Mouse (Mus musculus) c-Kit-positive CD71-negative TER-119-negative erythroid progenitor cells, embryonic 14.5 days (primary cell): Measurements from ENCODE around the gene Fry.

Experiments used
- DNase-seq: peaks from one replicate; pipeline ENCODE4 v3.0.0-alpha.2; 2013; ENCODE audit warnings: low read depth

Fry gene

DNA sequence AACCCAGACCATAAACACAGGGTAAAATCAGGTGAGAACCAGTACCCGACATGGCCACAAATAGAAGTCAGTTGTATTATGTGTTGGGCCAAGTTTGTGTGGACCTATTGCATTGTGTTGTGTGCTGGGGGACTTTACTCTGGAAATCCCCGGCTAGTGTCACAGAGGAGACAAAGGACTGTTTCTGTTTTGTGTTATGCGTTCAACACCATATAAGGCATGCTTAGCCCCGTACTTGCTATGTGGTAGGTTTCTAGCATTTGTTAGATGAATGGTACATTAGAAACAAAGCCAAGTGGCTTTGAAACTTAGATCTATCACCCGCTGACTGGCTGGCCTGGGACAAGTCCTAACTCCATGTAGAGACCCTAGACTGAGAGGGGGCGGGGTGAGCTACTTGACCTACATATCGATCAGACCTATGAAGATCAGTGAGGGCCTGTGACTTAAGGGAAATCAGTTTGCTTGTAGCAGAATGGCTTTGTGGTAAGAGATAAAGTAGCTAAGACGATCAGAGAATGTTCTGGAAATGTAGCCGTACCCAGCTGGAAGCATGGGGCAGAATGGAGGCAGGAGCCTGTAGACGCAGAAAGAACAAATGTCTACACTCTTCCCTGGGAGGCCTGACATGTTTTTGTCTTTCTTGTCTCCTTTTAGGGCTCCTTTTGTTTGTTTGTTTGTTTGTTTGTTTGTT is 105.2 kb downstream of the Fry start:
- DNase-seq, result no peak

DNA sequence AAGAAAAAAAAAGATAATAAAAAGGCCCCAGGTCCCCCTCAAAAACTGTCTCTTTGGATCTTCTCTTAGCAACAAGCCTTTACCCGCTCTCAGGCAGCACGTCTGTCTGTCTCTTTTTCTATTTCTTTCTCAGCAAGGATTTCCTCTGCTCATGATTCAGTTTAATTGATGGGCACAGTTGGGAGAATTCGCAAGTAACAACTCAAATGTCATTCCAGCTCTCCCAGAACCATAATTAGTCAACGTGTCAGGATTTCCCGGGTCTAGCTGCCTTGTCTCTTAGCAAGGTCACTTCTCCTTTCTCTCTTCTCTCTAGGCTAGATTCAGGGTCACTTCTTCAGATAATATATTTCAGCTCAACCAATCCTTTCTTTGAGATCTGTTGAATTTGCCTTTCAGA is 110.6 kb downstream of the Fry start:
- DNase-seq, result no peak

DNA sequence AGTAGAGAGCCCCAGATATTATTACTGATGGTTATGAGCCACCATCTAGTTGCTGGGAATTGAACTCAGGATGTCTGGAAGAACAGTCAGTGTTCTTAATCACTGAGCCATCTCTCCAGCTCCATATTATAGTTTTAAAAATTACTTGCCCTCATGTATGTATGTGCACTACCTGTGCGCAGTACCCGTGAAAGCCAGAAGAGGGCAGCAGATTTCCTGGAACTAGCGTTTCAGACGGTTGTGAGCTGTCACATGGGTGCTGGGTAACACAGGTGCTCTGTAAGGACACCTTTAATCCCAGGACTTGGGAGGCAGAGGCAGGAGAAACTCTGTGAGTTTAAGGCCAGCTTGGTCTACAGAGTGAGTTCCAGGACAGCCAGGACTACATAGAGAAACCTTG is 111.3 kb downstream of the Fry start:
- DNase-seq, result no peak

DNA sequence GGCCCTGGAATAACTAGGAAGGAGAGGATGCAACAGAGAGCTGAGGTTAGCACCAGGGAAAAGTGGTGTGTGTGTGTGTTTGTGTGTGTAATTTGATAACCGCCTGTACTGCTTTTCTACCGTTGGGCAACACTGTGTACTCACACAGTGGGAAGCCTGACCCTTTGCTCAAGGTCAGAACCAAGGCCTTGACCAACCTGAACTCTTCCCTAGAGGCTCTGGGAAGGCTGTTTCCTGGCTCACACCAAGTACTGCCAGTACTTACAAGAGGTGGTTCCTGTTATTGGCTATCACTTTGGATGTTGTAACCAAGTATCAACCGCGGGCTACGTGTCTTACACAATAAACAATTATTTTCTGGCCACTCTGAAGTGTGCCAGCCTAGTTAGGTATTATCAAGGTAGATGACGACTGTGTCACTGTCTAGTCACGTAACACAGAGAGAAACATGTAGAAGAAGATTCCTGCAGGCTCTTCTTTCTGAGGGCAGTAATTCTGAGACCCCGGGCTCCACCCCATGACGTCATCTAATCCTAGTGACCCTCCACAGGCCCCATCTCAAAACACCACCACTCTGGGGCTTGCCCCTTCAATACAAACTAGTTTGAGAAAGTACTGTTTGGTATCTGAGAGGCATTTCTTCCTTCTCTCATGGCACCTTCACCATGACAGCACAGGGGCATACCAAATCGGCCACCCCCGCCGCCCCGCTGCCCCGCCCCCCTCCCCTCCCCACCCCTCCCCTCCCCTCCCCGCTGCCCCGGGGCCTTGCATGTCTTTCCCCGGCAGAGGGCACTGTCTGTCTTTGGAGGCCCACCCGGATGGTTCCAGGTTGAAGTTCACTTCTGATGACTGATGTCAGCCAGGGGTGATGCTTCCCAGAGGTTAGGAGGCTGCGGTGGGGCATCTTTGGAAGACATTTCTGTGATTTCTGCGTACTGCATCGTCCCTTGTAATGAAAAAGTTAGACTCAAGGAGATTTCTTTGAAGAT is 114.0 kb downstream of the Fry start:
- peak; percentile 33 for DNase-seq

DNA sequence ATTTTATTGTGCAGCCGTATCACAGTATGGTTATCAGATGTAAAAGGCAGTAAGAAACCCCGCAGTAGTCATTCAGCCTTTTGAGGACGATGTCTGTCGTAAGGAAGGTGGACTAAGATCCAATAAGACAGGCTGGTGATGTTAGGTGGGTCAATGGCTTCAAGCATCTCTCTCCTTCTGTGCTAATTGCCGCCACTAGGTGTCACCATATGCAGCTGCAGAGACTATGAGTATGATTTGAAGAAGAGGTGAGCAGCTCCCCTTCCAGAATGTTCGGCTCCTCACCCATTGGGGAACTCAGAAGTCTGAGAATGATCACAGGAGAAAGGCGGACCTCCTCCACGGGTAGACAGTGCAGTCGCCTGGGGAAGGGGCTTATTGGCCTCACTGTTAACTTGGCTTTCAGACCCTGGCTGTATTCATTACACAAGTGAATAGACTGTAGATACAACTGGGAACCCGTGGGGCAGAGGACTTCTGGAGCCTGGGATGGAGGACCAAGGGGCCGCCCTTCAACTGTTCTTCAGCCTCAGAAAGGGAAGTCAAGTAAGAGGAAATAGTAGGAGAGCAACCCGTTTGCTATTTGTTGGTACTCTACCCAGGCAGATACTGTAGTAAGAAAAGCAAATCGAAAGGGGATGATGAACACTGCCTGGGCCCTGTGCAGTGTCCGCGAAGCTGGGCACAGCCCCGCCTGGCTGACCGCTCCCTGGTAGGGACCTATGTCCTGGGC is 114.9 kb downstream of the Fry start:
- peak; percentile 63 for DNase-seq

DNA sequence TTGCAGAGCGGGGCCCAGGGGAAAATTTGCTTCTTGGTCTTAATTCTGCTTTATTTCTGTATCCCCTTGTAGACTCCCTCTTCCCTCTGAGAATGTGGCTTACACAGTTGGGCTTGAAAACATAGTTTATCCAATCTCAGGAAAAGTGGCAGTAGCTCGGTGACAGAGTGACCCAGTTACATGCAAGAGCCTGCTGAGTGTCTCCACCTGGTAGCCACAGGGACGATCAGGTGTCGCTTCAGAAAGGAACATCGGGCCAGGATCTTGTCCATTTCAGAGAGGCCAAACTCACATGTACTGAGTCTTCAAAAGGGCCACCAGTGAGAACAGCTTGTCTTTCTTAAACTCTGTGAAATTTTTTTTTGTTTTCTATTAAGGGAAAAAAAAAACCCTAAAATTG is 117.5 kb downstream of the Fry start:
- no peak for DNase-seq

DNA sequence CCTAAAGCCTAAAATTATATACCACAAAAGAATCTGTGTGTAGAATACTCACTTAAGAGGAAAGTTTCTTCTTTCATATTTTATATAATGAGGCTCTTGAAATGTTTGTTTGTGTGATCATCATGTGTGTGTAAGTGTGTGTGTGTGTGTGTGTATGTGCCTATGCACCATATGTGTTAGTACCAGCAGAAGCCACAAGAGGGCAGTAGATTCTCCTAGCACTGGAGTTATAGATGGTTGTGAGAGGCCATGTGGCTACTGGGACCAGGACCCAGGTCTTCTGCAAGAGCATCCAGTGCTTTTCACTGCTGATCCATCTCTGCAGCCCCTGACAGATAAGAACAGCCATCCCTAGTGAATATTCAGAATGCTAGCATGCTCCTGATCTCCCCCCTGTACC is 118.2 kb downstream of the Fry start:
- DNase-seq, result no peak

DNA sequence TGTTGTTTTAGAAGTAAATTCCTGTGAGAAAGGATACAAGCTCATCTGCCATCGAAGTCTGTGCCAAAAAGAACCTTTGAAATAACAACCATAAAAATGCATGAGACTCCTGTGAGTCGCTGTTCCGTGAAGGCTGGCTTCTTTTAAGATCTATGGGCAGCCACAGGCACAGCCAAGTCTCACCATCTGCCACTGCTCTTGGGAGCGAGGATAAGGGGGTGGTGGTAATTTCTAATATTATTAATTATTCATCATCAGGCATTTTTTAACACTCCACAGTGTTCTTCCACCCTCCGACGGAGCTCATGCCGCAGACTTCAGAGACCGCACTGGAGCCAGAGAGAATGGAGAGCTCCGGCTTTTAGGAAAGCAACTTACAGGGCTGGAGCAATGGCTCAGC is 123.2 kb downstream of the Fry start:
- DNase-seq, result no peak

DNA sequence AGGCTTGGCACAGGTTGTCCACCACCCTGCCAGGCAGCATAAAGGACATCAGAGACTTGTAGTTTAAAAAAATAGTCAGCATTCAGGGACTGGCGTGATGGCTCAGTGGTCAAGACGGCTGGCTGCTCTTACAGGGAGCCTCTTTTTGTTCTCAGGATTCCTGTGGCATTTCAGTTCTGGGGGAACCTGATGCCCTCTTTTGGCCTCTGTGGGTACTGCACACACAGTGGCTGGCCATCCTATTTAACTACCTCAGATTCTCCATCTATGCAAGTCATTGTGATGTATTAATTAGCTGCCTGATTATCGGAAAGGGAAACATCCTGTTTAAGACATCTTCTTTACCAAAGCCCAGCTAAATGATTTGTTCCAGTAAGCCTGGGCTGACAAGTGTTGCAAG is 128.3 kb downstream of the Fry start:
- no peak for DNase-seq

DNA sequence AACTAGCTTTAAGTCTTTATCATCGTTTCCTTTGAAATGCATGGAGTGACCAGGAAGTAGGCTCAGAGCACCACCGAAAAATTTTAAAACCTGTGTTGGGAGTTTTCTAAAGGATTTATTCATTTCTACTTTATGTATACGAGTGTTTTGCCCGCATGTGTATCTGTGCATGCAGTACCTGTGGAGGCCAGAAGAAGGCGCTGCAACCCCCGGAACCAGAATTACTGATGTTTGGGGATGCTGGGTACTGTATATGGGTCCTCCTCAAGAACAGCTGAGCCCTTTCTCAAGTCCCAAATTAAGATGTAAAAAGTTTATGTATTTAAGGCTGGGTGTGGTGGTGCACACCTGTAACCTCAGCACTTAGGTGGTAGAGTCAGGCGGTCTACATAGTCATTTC is 139.3 kb downstream of the Fry start:
- no peak for DNase-seq

DNA sequence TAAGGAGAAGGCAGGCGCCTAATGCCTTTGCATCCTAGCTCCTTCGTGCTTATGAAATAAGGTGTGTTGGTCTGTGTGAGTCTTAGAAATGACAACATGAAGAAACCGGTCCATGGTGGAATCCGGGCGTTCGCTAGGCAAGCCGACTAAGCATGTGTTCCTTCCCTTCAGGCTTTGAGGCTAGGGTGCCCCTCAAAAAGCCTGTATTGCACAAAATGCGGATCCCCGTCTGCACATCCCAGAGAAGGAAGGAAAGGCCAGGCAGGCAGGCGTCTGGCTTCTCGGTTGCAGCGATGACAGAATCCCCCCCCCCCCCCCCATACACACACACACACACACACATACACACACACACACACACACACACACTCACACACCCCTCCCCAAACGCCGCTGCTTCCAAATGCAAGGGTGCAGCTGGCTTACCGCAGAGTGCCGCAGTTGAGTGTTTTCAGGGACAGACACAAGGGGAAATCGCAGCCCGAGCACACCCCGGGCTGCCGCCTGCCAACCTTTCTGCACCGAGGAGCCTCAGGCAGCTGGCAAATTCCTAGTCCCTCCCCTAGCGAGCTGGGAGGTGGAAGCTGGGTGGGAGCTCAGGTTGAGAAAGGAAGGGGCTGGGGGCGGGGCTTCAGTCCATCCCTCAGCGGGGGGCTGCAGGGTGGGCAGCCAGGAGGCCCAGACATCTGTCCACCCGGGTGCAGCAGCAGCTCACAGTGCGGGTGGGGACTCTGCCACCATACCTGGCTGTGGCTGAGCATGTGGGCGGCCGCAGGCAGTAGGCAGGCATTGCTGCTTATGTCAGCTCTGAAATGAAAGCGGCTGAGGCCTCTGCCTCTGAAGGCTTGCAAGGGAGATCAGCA is 141.0 kb downstream of the Fry start:
- DNase-seq, result no peak

DNA sequence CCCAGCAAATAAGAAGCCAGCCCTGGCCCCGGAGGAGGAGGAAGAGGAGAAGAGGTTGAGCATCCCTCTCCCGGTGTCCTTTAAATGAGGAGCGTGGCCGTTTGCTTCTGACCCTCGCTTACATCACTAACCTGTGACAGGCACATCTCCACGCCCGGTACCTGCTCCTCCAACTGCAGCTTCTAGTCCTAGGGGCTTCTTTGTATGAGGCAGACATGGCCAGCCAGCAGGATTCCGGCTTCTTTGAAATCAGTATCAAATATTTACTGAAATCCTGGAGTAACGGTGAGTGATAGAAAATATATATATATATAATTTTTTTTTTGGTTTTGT is 141.6 kb downstream of the Fry start:
- no peak for DNase-seq

DNA sequence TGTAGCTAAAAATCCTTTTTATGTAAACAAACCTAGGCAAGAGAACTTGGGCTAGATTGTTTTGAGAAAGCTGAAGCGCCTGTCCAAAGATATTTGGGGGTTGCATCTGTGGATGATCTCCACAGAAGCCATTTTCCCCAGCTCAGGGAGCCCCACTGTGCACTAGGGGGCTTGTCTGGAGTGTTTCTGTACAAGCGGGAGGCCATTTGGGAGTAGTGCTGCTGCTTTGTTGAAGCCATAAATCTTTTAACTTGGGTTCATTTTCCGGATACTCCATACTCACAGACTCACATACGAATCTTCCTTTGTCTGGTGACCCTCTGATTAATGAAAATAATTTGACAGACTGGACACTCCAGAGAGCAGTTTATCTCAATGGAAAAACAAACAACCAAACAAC is 142.9 kb downstream of the Fry start:
- DNase-seq, result no peak

DNA sequence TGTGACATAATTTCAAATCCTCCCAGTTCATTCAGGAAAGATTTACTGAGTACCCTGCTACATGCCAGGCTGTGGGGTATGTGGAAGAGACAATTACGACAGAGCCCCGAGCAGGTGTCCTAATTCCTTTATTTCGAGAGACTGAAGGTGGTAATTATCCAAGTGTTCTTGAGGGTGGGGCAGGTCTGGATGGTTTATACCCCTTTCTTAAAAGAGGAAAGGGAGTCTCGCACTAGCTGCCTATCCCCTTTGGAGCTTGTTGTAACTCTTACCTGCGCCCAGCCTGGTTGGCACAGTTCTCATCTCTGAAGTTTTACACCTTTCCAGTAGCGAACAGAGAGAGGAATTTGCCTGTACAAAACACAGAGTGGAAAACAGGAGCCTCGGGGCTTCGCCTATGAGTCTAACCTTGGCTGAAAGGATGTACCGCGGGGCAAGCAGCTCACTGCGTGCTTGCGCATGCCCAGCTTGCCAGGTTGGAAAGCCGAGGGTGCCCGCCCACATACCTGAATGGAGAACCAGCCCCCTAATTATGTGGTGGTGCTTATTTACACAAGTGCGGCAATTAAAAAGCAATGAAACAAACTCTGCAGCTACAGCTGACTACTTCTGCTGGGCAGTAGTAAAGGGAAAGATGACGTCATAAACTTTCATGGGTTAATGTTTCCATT is 143.7 kb downstream of the Fry start:
- no peak for DNase-seq

DNA sequence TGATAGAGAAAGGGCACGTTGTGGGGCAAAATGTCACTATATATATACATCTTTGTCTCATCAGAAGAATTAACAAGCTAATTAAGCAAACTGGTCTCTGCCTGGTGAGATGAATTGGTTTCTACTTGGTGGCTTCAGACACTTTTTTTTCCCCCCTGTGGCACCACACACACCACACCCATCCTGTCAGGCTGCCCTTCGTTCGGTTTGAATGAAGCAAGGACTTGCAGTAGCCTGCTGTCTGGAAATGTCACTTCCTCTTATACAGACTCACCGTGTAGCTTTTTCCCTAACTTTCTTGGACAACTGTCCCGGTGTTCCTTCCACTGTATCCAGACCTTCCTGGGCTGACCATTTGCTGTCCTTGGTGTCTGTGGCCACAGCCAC is 144.3 kb downstream of the Fry start:
- no peak for DNase-seq

DNA sequence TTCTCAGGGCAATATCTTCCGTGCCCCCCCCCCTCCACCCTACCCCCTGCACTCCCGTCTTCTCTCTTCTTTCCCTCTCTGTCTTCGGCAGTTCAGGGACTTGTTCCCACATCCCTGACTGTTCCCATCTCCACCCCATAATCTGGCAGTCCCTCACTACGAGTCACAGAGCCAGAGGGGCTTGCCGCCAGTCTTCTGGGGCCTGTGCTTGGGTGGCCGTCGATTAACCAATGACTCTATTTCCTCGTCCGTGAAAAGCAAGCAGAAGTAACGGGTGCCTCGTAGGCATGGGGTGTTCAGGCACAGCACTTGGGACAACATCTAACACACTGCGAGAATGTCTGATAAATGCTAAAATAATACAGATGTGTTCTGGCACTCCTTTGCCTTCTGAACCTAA is 144.7 kb downstream of the Fry start:
- no peak for DNase-seq

DNA sequence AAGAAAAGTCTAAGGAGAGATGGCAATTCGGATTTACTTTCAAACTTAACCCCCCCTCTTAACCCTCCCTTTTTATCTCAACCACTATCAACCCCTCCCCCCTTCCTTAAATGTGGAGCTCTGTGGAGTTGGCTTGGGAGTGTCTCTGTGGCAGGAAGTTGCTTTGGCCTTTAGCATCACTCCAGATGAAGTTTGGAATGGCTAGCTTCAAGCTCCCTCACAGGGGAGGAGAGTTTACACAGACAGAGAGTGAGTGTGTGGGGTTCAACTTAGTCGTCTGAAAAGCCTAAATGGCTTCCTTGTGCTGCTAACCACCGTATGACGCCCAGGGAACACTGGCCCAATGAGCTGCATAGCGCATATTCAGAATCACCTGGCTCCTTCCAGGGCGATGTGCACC is 145.2 kb downstream of the Fry start:
- DNase-seq, result no peak

DNA sequence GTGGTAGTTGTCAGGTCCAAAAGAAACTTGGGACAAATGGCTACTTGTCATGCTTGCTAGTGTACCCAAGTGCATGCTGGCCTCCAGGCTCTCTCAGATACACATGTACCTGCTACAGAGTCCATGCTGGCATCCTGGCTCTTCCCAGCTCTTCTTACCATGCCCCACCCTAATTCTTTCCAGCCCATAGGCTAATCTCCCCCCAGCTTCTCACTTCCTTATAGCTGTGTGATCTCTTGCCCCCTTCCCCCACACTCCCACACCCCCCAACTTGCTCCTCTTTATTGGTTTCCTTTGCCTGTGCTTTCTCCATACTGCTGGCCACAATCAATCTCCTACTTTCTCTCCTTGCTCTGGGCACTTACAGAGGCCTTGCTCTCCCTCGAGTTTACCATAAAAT is 146.6 kb downstream of the Fry start:
- DNase-seq, result no peak

DNA sequence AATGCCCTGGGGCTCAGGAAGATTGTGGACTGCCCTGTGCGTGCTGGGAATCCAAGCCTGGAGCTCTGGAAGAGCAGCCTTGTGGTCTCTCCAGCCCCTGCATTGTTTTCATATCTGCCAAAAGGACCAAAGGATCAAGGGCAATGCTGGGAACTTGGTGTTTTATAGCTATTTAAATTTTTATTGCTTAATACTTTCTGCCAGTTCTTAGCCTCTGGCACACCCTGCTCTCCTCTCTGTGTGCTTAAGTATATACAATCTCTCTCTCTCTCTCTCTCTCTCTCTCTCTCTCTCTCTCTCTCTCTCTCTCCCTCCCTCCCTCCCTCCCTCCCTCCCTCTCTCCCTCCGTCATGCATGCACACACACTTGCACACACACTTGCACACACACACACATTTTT is 147.5 kb downstream of the Fry start:
- no peak for DNase-seq

DNA sequence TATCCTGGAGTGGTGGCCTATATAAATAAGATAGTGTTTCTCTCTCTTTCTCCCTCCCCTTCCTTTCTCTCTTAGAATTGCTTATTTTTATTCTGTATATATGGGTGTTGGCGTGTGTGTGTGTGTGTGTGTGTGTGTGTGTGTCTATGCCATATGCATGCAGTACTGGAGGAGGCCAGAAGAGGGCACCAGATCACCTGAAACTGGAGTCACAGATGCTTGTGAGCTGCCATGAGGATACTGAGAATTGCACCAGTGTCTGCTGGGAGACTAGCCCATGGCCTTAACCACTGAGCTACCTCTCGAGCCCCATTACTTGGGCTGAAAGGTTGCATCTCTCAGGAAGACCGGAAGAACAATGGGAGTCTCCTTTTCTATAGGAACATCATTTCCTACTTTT is 149.8 kb downstream of the Fry start:
- no peak for DNase-seq

DNA sequence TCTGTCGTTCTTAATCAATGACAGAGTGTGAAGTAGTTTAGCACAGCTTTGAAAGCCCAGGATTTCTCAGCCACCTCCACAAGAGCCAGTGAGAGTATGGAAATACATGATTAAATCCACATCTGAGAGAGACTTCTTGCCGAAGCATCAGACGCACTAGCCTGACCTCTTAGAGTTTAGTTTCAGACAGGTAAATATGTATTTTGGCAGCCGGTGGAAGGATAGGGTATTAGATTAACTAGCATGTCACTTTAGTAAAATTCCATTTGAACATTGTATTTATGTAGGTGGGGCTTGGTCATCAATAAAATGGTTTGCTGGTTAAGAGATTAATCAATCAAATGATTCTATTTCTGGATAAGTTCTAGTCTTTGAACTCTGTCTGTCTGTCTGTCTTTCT is 152.0 kb downstream of the Fry start:
- no peak for DNase-seq

DNA sequence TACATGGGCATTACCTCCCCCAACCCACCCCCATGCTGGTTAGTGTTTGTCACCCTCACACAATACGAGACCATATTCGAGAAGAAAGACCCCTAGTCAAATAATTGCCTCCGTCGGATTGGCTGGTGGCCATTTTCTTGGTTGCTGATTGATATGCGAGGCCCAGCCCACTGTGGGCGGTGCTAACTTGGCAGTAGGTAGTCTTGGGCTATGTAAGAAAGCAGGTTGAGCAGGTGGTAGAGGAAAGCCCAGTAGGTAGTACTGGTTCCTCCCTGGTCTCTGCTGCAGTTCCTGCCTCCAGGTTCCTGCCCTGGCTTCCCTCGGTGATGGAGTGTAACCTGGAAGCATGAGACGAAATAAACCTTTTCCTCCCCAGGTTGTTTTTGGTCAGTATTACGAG is 153.7 kb downstream of the Fry start:
- no peak for DNase-seq
